Mouse (Mus musculus) liver, adult 2 months (tissue): Measurements from ENCODE around the gene Fam222b.

Experiments
- CTCF ChIP-seq: fragments of 200-500 bp; IDR thresholded peaks from 2 replicates; pipeline ENCODE4 v1.5.1; 2011; ENCODE audit warnings: low read depth, low read length, control low read depth
- POLR2A ChIP-seq: fragments of 200-500 bp; IDR thresholded peaks from 2 replicates; pipeline ENCODE4 v1.6.1; 2011; ENCODE audit warnings: low read length, control low read depth; ENCODE audit not compliant: insufficient read depth; ENCODE audit errors: extremely low read depth

GRCm38 (mm10) chr11:78204287-78204686 lies 109.8 kb downstream of the Fam222b start:
- TF ChIP-seq CTCF (no peak), POLR2A (no peak)
